Comparison of ENCODE assay signal across 9 mouse cellular contexts in genomic region chr6:99205587-99206436, GRCm38 (mm10).
DNase-seq lines count a peak whose midpoint lies in the region; ATAC-seq and TF ChIP-seq lines count a peak whose summit lies in the region.
"Had no signal": no experiment of that assay in that cellular context is flagged by ENCODE, and none has a peak within 500 bp of the region (broad histone marks: within the 10 kb centered on the region; RNA-seq: fewer than 3 reads in every experiment).

No protein-coding gene starts in this region.

- H3K9me3 ChIP-seq in heart, embryonic 11.5 days (replicated peaks; ENCODE audit: control insufficient read depth, low read length): no peaks in the 10 kb centered on the region
- H3K9me3 ChIP-seq in MEL (replicated peaks; ENCODE audit: insufficient read depth, low read length): no peaks in the 10 kb centered on the region
- H3K9me3 ChIP-seq in forebrain, postnatal 0 days (ENCODE audit: low read length): no peaks in the 10 kb centered on the region

- H3K4me2 ChIP-seq in heart, embryonic 11.5 days: peak overlapping the region; percentile 66
- peak overlapping the region; percentile 33 for H3K4me2 ChIP-seq in forebrain, postnatal 0 days (ENCODE audit: low read depth)

- peaks cover 37% of the 10 kb centered on the region for H3K4me1 ChIP-seq in heart, embryonic 11.5 days (ENCODE audit: control insufficient read depth, insufficient read depth, low read length)
- H3K4me1 ChIP-seq in MEL (ENCODE audit: control insufficient read depth in 1 of 2, insufficient read depth in 2 of 2, low read length in 2 of 2): peaks cover 15 to 31% of the 10 kb centered on the region in 2 experiments; a peak in 3 of 4 replicates
- peaks cover 11% of the 10 kb centered on the region; the same call in 1 of the 2 replicates for H3K4me1 ChIP-seq in forebrain, postnatal 0 days (ENCODE audit: insufficient read depth)

- no peak for ATAC-seq in heart, embryonic 11.5 days (replicated peaks; ENCODE audit: insufficient number of reproducible peaks, low FRiP score, low TSS enrichment)
- ATAC-seq in forebrain, postnatal 0 days: no peak
- peak; percentile 12; the same call in 1 of the 2 replicates for ATAC-seq in megakaryocyte progenitor cell, adult 5-6 weeks (replicated peaks; ENCODE audit: poor library complexity)
- no peak for ATAC-seq in erythroblast, adult 5-6 weeks (replicated peaks; ENCODE audit: low FRiP score, poor library complexity, severe bottlenecking)

- 14% methylated on average over 13 of the region's 13 CpGs for WGBS in heart, embryonic 11.5 days (ENCODE audit: insufficient replicate concordance)
- 39% methylated on average over 13 of the region's 13 CpGs for WGBS in forebrain, postnatal 0 days

- H3K27me3 ChIP-seq in heart, embryonic 11.5 days (ENCODE audit: control insufficient read depth, insufficient read depth, low read length): no peaks in the 10 kb centered on the region
- H3K27me3 ChIP-seq in MEL (ENCODE audit: control insufficient read depth in 1 of 2, insufficient read depth in 2 of 2, low read length in 2 of 2): no peaks in the 10 kb centered on the region
- no peaks in the 10 kb centered on the region; the same call in 1 of the 2 replicates for H3K27me3 ChIP-seq in forebrain, postnatal 0 days (ENCODE audit: insufficient read depth, low read length)

- TF ChIP-seq POLR2A in MEL (IDR thresholded peaks at IDR 0.05; ENCODE audit: control insufficient read depth in 1 of 2, insufficient read depth in 1 of 2, low read depth in 1 of 2, low read length in 2 of 2, poor library complexity in 1 of 2): no peak; a peak in 1 of 4 replicates

- peak overlapping the region; percentile 49 for H3K4me3 ChIP-seq in heart, embryonic 11.5 days (ENCODE audit: low read depth, low read length)
- H3K4me3 ChIP-seq in MEL (ENCODE audit: control insufficient read depth in 1 of 2, insufficient read depth in 1 of 2, low read depth in 2 of 2, low read length in 2 of 2): peak overlapping the region; percentile 49 to 63
- peak overlapping the region; percentile 20; the same call in 1 of the 2 replicates for H3K4me3 ChIP-seq in forebrain, postnatal 0 days (ENCODE audit: low read depth, low read length)

- H3K9ac ChIP-seq in heart, embryonic 11.5 days (ENCODE audit: low read depth, low read length): peak overlapping the region; percentile 77
- H3K9ac ChIP-seq in MEL (ENCODE audit: control insufficient read depth, low read depth, low read length, poor library complexity, severe bottlenecking): peak overlapping the region; percentile 58
- 0 out of 2 replicates have a peak overlapping the region, but pooled peaks have one; percentile 19 for H3K9ac ChIP-seq in forebrain, postnatal 0 days

- no peaks in the 10 kb centered on the region for H3K79me2 ChIP-seq in MEL (ENCODE audit: control insufficient read depth, insufficient read depth, low read length, poor library complexity)

- TF ChIP-seq RAD21 in MEL (IDR thresholded peaks at IDR 0.05; ENCODE audit: low read depth, low read length): no peak

- peak; percentile 11 to 69; a peak in 3 of 4 replicates for TF ChIP-seq EP300 in MEL (IDR thresholded peaks at IDR 0.05; ENCODE audit: low read depth in 1 of 2, low read length in 2 of 2)

- no peak for TF ChIP-seq CTCF in MEL (IDR thresholded peaks at IDR 0.05 in 2 of 3, conservative IDR thresholded peaks at IDR 0.05 in 1 of 3; ENCODE audit: control insufficient read depth in 1 of 3, insufficient read depth in 1 of 3, low read depth in 2 of 3, low read length in 3 of 3, poor library complexity in 1 of 3, severe bottlenecking in 1 of 3)
- no peak for TF ChIP-seq CTCF in forebrain, postnatal 0 days (IDR thresholded peaks at IDR 0.05; ENCODE audit: low read depth)

- H3K27ac ChIP-seq in heart, embryonic 11.5 days (ENCODE audit: low read depth, low read length): peak overlapping the region; percentile 95
- H3K27ac ChIP-seq in MEL (ENCODE audit: control insufficient read depth, low read depth, low read length): peak overlapping the region; percentile 97
- H3K27ac ChIP-seq in forebrain, postnatal 0 days (ENCODE audit: low read depth, low read length): peak overlapping the region; percentile 37; the same call in 1 of the 2 replicates

- no peak for DNase-seq in heart, adult 8-10 months (ENCODE audit: low spot score)
- peak; percentile 72 for DNase-seq in MEL (ENCODE audit: low read depth, low spot score)
- DNase-seq in forebrain, postnatal 0 days: no peak
- DNase-seq in adipocyte (ENCODE audit: low spot score): no peak
- no peak for DNase-seq in thymus, postnatal 25 days
- DNase-seq: gastrocnemius, postnatal 10 days had no signal

- H3K36me3 ChIP-seq in heart, embryonic 11.5 days (ENCODE audit: control insufficient read depth, insufficient read depth, low read length): no peaks in the 10 kb centered on the region
- H3K36me3 ChIP-seq in MEL (ENCODE audit: control insufficient read depth in 1 of 2, insufficient read depth in 2 of 2, low read length in 2 of 2): peaks cover 0 to 39% of the 10 kb centered on the region in 2 experiments; a peak in 2 of 4 replicates
- no peaks in the 10 kb centered on the region for H3K36me3 ChIP-seq in forebrain, postnatal 0 days (ENCODE audit: insufficient read depth)

TF ChIP-seq in MEL, 35 proteins besides CTCF, POLR2A, EP300 and RAD21:
- TF ChIP-seq ZMIZ1 (IDR thresholded peaks at IDR 0.05; ENCODE audit: low read depth, low read length) (no peak), USF2 (IDR thresholded peaks at IDR 0.05; ENCODE audit: borderline replicate concordance in 1 of 2, insufficient read depth in 1 of 2, low read depth in 1 of 2, low read length in 2 of 2) (0 out of 4 replicates have a peak, but pooled peaks of 1 of the 2 experiments have one; percentile 30), ETS1 (IDR thresholded peaks at IDR 0.05; ENCODE audit: low read depth, low read length) (no peak; the same call in none of the 2 replicates), USF1 (IDR thresholded peaks at IDR 0.05; ENCODE audit: low read depth, low read length) (peak; percentile 73), POLR2AphosphoS5 (IDR thresholded peaks at IDR 0.05; ENCODE audit: borderline replicate concordance, low read depth, low read length) (no peak), BHLHE40 (IDR thresholded peaks at IDR 0.05; ENCODE audit: borderline replicate concordance, low read depth, low read length) (peak; percentile 97), SMC3 (IDR thresholded peaks at IDR 0.05; ENCODE audit: low read depth, low read length) (no peak), E2F4 (IDR thresholded peaks at IDR 0.05; ENCODE audit: borderline replicate concordance, low read depth, low read length) (no peak), ZKSCAN1 (IDR thresholded peaks at IDR 0.05; ENCODE audit: low read depth, low read length) (no peak), NELFE (IDR thresholded peaks at IDR 0.05; ENCODE audit: low read depth, low read length) (no peak), NRF1 (IDR thresholded peaks at IDR 0.05; ENCODE audit: insufficient read depth, low read depth, low read length, poor library complexity, severe bottlenecking) (no peak), CHD2 (IDR thresholded peaks at IDR 0.05; ENCODE audit: low read length) (no peak), MYC (IDR thresholded peaks at IDR 0.05; ENCODE audit: low read depth, low read length) (peak; percentile 71; the same call in 1 of the 2 replicates), MAX (IDR thresholded peaks at IDR 0.05; ENCODE audit: low read length) (peak; percentile 52), MXI1 (IDR thresholded peaks at IDR 0.05; ENCODE audit: low read depth, low read length) (peak; percentile 84; the same call in 1 of the 2 replicates), JUND (IDR thresholded peaks at IDR 0.05; ENCODE audit: low read depth, low read length) (no peak), MEF2A (IDR thresholded peaks at IDR 0.05; ENCODE audit: extremely low read depth, insufficient replicate concordance, low read depth, low read length, poor library complexity, severe bottlenecking) (no peak), KAT2A (conservative IDR thresholded peaks at IDR 0.05; ENCODE audit: low read depth, low read length) (no peak), ZC3H11A (IDR thresholded peaks at IDR 0.05; ENCODE audit: low read depth, low read length) (no peak; the same call in 1 of the 2 replicates), UBTF (IDR thresholded peaks at IDR 0.05; ENCODE audit: borderline replicate concordance, insufficient read depth, low read depth, low read length) (no peak), GATA1 (IDR thresholded peaks at IDR 0.05; ENCODE audit: low read depth, low read length) (peak; percentile 78), MAFK (IDR thresholded peaks at IDR 0.05; ENCODE audit: borderline replicate concordance, low read depth, low read length) (0 out of 2 replicates have a peak, but pooled peaks have one; percentile 42), TCF12 (IDR thresholded peaks at IDR 0.05; ENCODE audit: low read depth, low read length) (peak; percentile 59), ELF1 (IDR thresholded peaks at IDR 0.05; ENCODE audit: low read depth, low read length) (no peak), SIN3A (IDR thresholded peaks at IDR 0.05; ENCODE audit: low read length) (no peak; the same call in none of the 2 replicates), MAZ (IDR thresholded peaks at IDR 0.05; ENCODE audit: low read depth, low read length) (peak; percentile 57), CHD1 (IDR thresholded peaks at IDR 0.05; ENCODE audit: low read depth, low read length) (peak; percentile 90), POLR2AphosphoS2 (IDR thresholded peaks at IDR 0.05; ENCODE audit: low read length) (no peak), MYB (IDR thresholded peaks at IDR 0.05; ENCODE audit: low read depth, low read length) (peak; percentile 39; the same call in 1 of the 2 replicates), RCOR1 (IDR thresholded peaks at IDR 0.05; ENCODE audit: low read depth, low read length) (peak; percentile 76; the same call in 1 of the 2 replicates), ZNF384 (IDR thresholded peaks at IDR 0.05; ENCODE audit: low read depth, low read length) (no peak), TBP (IDR thresholded peaks at IDR 0.05; ENCODE audit: low read depth, low read length) (no peak), TAL1 (IDR thresholded peaks at IDR 0.05; ENCODE audit: low read length) (no peak), GABPA (IDR thresholded peaks at IDR 0.05; ENCODE audit: low read depth, low read length) (no peak), HCFC1 (IDR thresholded peaks at IDR 0.05; ENCODE audit: low read depth, low read length) (no peak)

Comparison
In these comparisons a context has a peak if more than half of its experiments do, and no peak if none do; other contexts are left out.
1. H3K27ac ChIP-seq: peak in every context shown above with its lines; median percentile 97 in MEL; 95 in heart, embryonic 11.5 days; 37 in forebrain, postnatal 0 days.
2. H3K9ac ChIP-seq: peak in every context shown above with its lines; median percentile 77 in heart, embryonic 11.5 days; 58 in MEL; 19 in forebrain, postnatal 0 days.